Mouse (Mus musculus) brain, embryonic 14.5 days (tissue): ENCODE results near the gene Wt1.

Experiments
- CTCF ChIP-seq: fragments of 200-500 bp; IDR thresholded peaks from 2 replicates; pipeline ENCODE4 v1.5.1; 2012; ENCODE audit warnings: inconsistent platforms, mild to moderate bottlenecking, moderate library complexity, borderline replicate concordance; ENCODE audit not compliant: insufficient read depth, insufficient read length; ENCODE audit errors: extremely low read depth
- POLR2A ChIP-seq: fragments of 200-500 bp; IDR thresholded peaks from 2 replicates; pipeline ENCODE4 v1.6.1; 2012; ENCODE audit warnings: mild to moderate bottlenecking, inconsistent platforms, borderline replicate concordance; ENCODE audit not compliant: poor library complexity, insufficient read depth, insufficient read length, severe bottlenecking; ENCODE audit errors: extremely low read depth

GRCm38 (mm10) chr2:105100541-105100940 lies 25.8 kb upstream of the Wt1 start:
- no peak for TF ChIP-seq CTCF
- no peak for TF ChIP-seq POLR2A
